Mouse (Mus musculus): ENCODE results near the gene Klf3.

DNA sequence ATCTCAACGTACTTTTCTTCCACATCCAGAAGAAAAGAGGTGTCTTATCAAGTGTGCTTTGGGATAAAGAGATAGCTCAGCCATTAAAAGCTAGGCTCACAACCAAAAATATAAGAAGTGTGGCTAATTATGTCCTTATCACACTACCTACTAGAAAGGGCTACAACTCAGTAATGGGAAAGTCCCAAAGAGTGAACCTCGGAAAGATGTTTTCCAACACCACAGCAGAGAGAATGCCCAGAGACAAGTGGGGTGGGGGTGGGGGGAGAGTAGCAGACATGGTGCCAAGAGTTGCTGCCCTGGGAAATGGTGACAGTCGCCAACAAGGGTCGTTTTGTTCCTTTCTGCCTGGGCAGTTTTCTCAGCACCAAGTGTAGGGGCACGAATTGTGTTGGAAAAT, 25.0 kb upstream of the Klf3 start:
- TF ChIP-seq CTCF (IDR thresholded peaks at IDR 0.05; ENCODE audit: low read depth, low read length) (no peak), EP300 (IDR thresholded peaks at IDR 0.05; ENCODE audit: insufficient read depth, low read depth, low read length) (no peak)

Measured in ES-Bruce4 (cell line).